Mouse (Mus musculus) kidney, postnatal 0 days (tissue): ENCODE results near the gene Prex1. TPM values are rescaled to one million over a fixed set of nuclear protein-coding genes. Genes with fewer than 3 reads are reported as not detected.
"Not testable (repeated sequence)": the region's sequence is repeated elsewhere in the genome, so short reads cannot be mapped to it uniquely, and the experiment has no call there.

Experiments used
- ATAC-seq: fragments of 200-750 bp; cut with Nextera tagmentation; replicated peaks from 2 replicates; pipeline ENCODE4 v1.8.0; 2017; ENCODE audit warnings: low read depth, moderate number of reproducible peaks, moderate TSS enrichment, moderate library complexity; ENCODE audit not compliant: low FRiP score
- DNase-seq: peaks from one replicate; pipeline ENCODE4 v3.0.0-alpha.2; 2016; ENCODE audit warnings: low spot score
- H3K27ac ChIP-seq: fragments of 300-500 bp; sonication (generic); 2 replicates; pipeline ENCODE4 v1.5.1; 2014; ENCODE audit warnings: mild to moderate bottlenecking
- H3K27me3 ChIP-seq: fragments of 300-500 bp; sonication (generic); 2 replicates; pipeline ENCODE4 v1.6.1; 2014; ENCODE audit warnings: low read length, mixed read lengths; ENCODE audit not compliant: insufficient read depth
- H3K36me3 ChIP-seq: fragments of 300-500 bp; sonication (generic); 2 replicates; pipeline ENCODE4 v1.6.1; 2014; ENCODE audit warnings: low read length, mixed read lengths; ENCODE audit not compliant: insufficient read depth
- H3K4me1 ChIP-seq: fragments of 300-500 bp; sonication (generic); replicated peaks from 2 replicates; pipeline ENCODE4 v1.6.1; 2014; ENCODE audit warnings: antibody characterized with exemption, low read length, mixed read lengths; ENCODE audit not compliant: insufficient read depth
- H3K4me2 ChIP-seq: fragments of 300-500 bp; sonication (generic); 2 replicates; pipeline ENCODE4 v1.6.1; 2014; ENCODE audit warnings: mild to moderate bottlenecking, low read length, moderate library complexity, mixed read lengths
- H3K4me3 ChIP-seq: fragments of 300-500 bp; sonication (generic); replicated peaks from 2 replicates; pipeline ENCODE4 v1.5.1; 2014; ENCODE audit warnings: low read depth, low read length
- H3K9ac ChIP-seq: fragments of 300-500 bp; sonication (generic); 2 replicates; pipeline ENCODE4 v1.6.1; 2014; ENCODE audit warnings: low read depth, low read length
- H3K9me3 ChIP-seq: fragments of 300-500 bp; sonication (generic); replicated peaks from 2 replicates; pipeline ENCODE4 v1.6.1; 2016; ENCODE audit warnings: low read length, inconsistent platforms, mixed read lengths
- CTCF ChIP-seq: IDR thresholded peaks from 2 replicates; pipeline ENCODE4 v1.5.1; 2016; ENCODE audit warnings: antibody characterized with exemption, low read depth, mild to moderate bottlenecking, moderate library complexity
- WGBS: fragments of 180-500 bp; shearing (Covaris S2); extraction: QIAGEN DNeasy Blood & Tissue Kit; methylation state at CpG from one replicate; pipeline ENCODE4 v1.1.7; 2014; 5-methylcytosine and 5-hydroxymethylcytosine counted together
- polyA plus RNA-seq: library from polyadenylated mRNA; unstranded; fragments of >200 nt; fragmentation: Nextera tagmentation; extraction: Ambion mirVana; gene quantifications from 2 replicates; pipeline ENCODE4 v1.2.1, GENCODE M21; 2015

Gene Prex1
- polyA plus RNA-seq, 1 experiment from 2014 or later: 9.8 TPM

- no peak for ATAC-seq
Measured at GRCm38 (mm10) chr2:166732860-166733259, 19.2 kb upstream of the Prex1 start.

GRCm38 (mm10) chr2:166732146-166732545 is 18.5 kb upstream of the Prex1 start:
- no peaks in the 10 kb centered on the region for H3K27me3 ChIP-seq
- no peak overlapping the region for H3K27ac ChIP-seq
- TF ChIP-seq CTCF: no peak
- H3K9ac ChIP-seq: no peak overlapping the region
- no peaks in the 10 kb centered on the region for H3K36me3 ChIP-seq
- DNase-seq (no peak), ATAC-seq (no peak)
- H3K4me2 ChIP-seq: no peak overlapping the region
- 77% methylated on average over 4 of the region's 4 CpGs for WGBS
- H3K4me1 ChIP-seq: no peaks in the 10 kb centered on the region
- H3K4me3 ChIP-seq: no peak overlapping the region
- no peaks in the 10 kb centered on the region for H3K9me3 ChIP-seq

More at GRCm38 (mm10) chr2:166732860-166733259, 19.2 kb upstream of the Prex1 start:
- Histone ChIP-seq H3K36me3 (no peaks in the 10 kb centered on the region), H3K9ac (no peak overlapping the region), H3K4me3 (no peak overlapping the region), H3K27ac (no peak overlapping the region), H3K9me3 (no peaks in the 10 kb centered on the region), H3K4me2 (no peak overlapping the region), H3K4me1 (no peaks in the 10 kb centered on the region), H3K27me3 (no peaks in the 10 kb centered on the region)
- no peak for TF ChIP-seq CTCF
- DNase-seq: no peak
- 80% methylated on average over 2 of the region's 2 CpGs for WGBS

- not testable (repeated sequence) for H3K4me2 ChIP-seq, ATAC-seq, H3K4me3 ChIP-seq, H3K27ac ChIP-seq, H3K4me1 ChIP-seq, DNase-seq, H3K9ac ChIP-seq, H3K27me3 ChIP-seq, H3K36me3 ChIP-seq, H3K9me3 ChIP-seq
- 78% methylated on average over 1 of the region's 1 CpGs for WGBS
Measured at GRCm38 (mm10) chr2:166731102-166731883, 17.7 kb upstream of the Prex1 start.

- no peak for DNase-seq
- Histone ChIP-seq H3K9me3 (no peaks in the 10 kb centered on the region), H3K4me1 (no peaks in the 10 kb centered on the region), H3K9ac (no peak overlapping the region), H3K36me3 (no peaks in the 10 kb centered on the region), H3K4me2 (no peak overlapping the region), H3K4me3 (no peak overlapping the region), H3K27me3 (no peaks in the 10 kb centered on the region), H3K27ac (no peak overlapping the region)
- no peak for TF ChIP-seq CTCF
- no peak for ATAC-seq
- whole genome bisulfite sequencing: 66% methylated on average over 6 of the region's 6 CpGs
Measured at GRCm38 (mm10) chr2:166730567-166730915, 16.9 kb upstream of the Prex1 start.

- Histone ChIP-seq H3K27ac (no peak overlapping the region; the same call in 1 of the 2 replicates), H3K4me3 (no peak overlapping the region), H3K36me3 (no peaks in the 10 kb centered on the region), H3K4me1 (no peaks in the 10 kb centered on the region), H3K27me3 (no peaks in the 10 kb centered on the region), H3K4me2 (0 out of 2 replicates have a peak overlapping the region, but pooled peaks have one; percentile 10), H3K9ac (no peak overlapping the region), H3K9me3 (no peaks in the 10 kb centered on the region)
- no peak for TF ChIP-seq CTCF
- WGBS: 29% methylated on average over 19 of the region's 19 CpGs
- peak; percentile 61 for DNase-seq
- no peak; the same call in 1 of the 2 replicates for ATAC-seq
Measured at GRCm38 (mm10) chr2:166729656-166730566, 16.3 kb upstream of the Prex1 start.

- no peak for ATAC-seq
- no peak overlapping the region for H3K4me3 ChIP-seq
Measured at GRCm38 (mm10) chr2:166729045-166729444, 15.4 kb upstream of the Prex1 start.

More at GRCm38 (mm10) chr2:166729045-166729444, 15.4 kb upstream of the Prex1 start:
- no peak overlapping the region for H3K9ac ChIP-seq
- H3K36me3 ChIP-seq: no peaks in the 10 kb centered on the region
- H3K4me1 ChIP-seq: no peaks in the 10 kb centered on the region
- no peak overlapping the region for H3K4me2 ChIP-seq
- no peak overlapping the region for H3K27ac ChIP-seq
- H3K27me3 ChIP-seq: no peaks in the 10 kb centered on the region
- H3K9me3 ChIP-seq: no peaks in the 10 kb centered on the region
- WGBS: 66% methylated on average over 3 of the region's 3 CpGs
- no peak for DNase-seq
- no peak for TF ChIP-seq CTCF
